Mouse (Mus musculus): ENCODE data around the gene Arhgap18. TPM values are rescaled to one million over a fixed set of nuclear protein-coding genes. Genes with fewer than 3 reads are reported as not detected.

Arhgap18 gene
- polyA plus RNA-seq, 1 experiment from 2014 or later: 12.9 TPM

GRCm38 (mm10) chr10:26776443-26776842 is 23.2 kb downstream of the Arhgap18 start:
- DNase-seq (ENCODE audit: low spot score): no peak

GRCm38 (mm10) chr10:26780581-26780980 is 27.4 kb downstream of the Arhgap18 start:
- DNase-seq (ENCODE audit: low spot score): no peak

GRCm38 (mm10) chr10:26789680-26790079 is 36.5 kb downstream of the Arhgap18 start:
- DNase-seq (ENCODE audit: low spot score): no peak

GRCm38 (mm10) chr10:26791810-26792209 is 38.6 kb downstream of the Arhgap18 start:
- DNase-seq (ENCODE audit: low spot score): no peak

GRCm38 (mm10) chr10:26793013-26793412 is 39.8 kb downstream of the Arhgap18 start:
- no peak for DNase-seq (ENCODE audit: low spot score)

GRCm38 (mm10) chr10:26796432-26797286 is 43.4 kb downstream of the Arhgap18 start:
- no peak for DNase-seq (ENCODE audit: low spot score)

- no peak for DNase-seq (ENCODE audit: low spot score)
Measured at GRCm38 (mm10) chr10:26797287-26797672, 44.1 kb downstream of the Arhgap18 start.

- DNase-seq (ENCODE audit: low spot score): no peak
Measured at GRCm38 (mm10) chr10:26798752-26799411, 45.7 kb downstream of the Arhgap18 start.

- DNase-seq (ENCODE audit: low spot score): peak; percentile 75
Measured at GRCm38 (mm10) chr10:26799562-26800051, 46.4 kb downstream of the Arhgap18 start.

- DNase-seq (ENCODE audit: low spot score): no peak
Measured at GRCm38 (mm10) chr10:26804351-26804983, 51.2 kb downstream of the Arhgap18 start.

GRCm38 (mm10) chr10:26805007-26805406 is 51.8 kb downstream of the Arhgap18 start:
- no peak for DNase-seq (ENCODE audit: low spot score)

GRCm38 (mm10) chr10:26806092-26806491 is 52.9 kb downstream of the Arhgap18 start:
- DNase-seq (ENCODE audit: low spot score): no peak

- no peak for DNase-seq (ENCODE audit: low spot score)
Measured at GRCm38 (mm10) chr10:26810059-26810458, 56.8 kb downstream of the Arhgap18 start.

GRCm38 (mm10) chr10:26810810-26811209 is 57.6 kb downstream of the Arhgap18 start:
- no peak for DNase-seq (ENCODE audit: low spot score)

GRCm38 (mm10) chr10:26811342-26811741 is 58.1 kb downstream of the Arhgap18 start:
- DNase-seq (ENCODE audit: low spot score): no peak

GRCm38 (mm10) chr10:26815646-26816045 is 62.4 kb downstream of the Arhgap18 start:
- DNase-seq (ENCODE audit: low spot score): no peak

GRCm38 (mm10) chr10:26820326-26820725 is 67.1 kb downstream of the Arhgap18 start:
- no peak for DNase-seq (ENCODE audit: low spot score)

GRCm38 (mm10) chr10:26820936-26821335 is 67.7 kb downstream of the Arhgap18 start:
- no peak for DNase-seq (ENCODE audit: low spot score)

GRCm38 (mm10) chr10:26823997-26824396 is 70.8 kb downstream of the Arhgap18 start:
- no peak for DNase-seq (ENCODE audit: low spot score)

GRCm38 (mm10) chr10:26825246-26825889 is 72.1 kb downstream of the Arhgap18 start:
- no peak for DNase-seq (ENCODE audit: low spot score)

GRCm38 (mm10) chr10:26827315-26827714 is 74.1 kb downstream of the Arhgap18 start:
- no peak for DNase-seq (ENCODE audit: low spot score)

All from thymus, postnatal 0 days (tissue).